Mouse (Mus musculus): ENCODE data around the gene Spcs2. TPM values are rescaled to one million over a fixed set of nuclear protein-coding genes. Genes with fewer than 3 reads are reported as not detected.

Gene Spcs2
- total and polyA plus RNA-seq, 3 experiments, result 85.1 to 259 (median 148) TPM

DNA sequence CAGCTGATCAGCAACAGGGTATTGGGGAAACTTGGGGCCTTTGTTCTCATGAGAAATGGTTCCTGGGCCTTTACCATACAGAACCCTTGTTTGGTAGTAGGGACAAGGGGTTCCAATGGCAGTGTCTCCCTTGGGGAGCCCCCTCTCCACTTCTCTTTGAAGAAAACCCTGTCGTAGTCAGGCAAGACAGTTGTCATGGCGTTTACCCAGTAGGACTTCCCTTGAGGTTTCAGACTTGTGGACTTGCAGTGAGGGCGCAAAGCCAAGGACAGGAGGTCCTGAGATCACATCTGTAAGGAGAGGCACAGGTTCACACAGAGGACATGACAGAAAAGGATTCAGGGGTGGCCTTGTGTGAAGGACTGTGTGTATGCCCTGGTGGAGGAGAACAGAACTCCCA, 66.8 kb downstream of the Spcs2 start:
- peaks cover 45% of the 10 kb centered on the region for H3K27me3 ChIP-seq (ENCODE audit: insufficient read depth, low read length)

GRCm38 (mm10) chr7:99795192-99795981, 67.9 kb downstream of the Spcs2 start:
- TF ChIP-seq TAL1 (conservative IDR thresholded peaks at IDR 0.05; ENCODE audit: low read depth, low read length) (no peak), POLR2AphosphoS5 (IDR thresholded peaks at IDR 0.05; ENCODE audit: insufficient replicate concordance, low read depth, low read length) (no peak), CTCF (IDR thresholded peaks at IDR 0.05; ENCODE audit: low read depth, low read length) (no peak), GATA2 (IDR thresholded peaks at IDR 0.05; ENCODE audit: borderline replicate concordance, low read depth, low read length) (no peak), GATA1 (IDR thresholded peaks at IDR 0.05; ENCODE audit: borderline replicate concordance, low read length) (no peak)
- H3K27me3 ChIP-seq (ENCODE audit: insufficient read depth, low read length), result peaks cover 54% of the 10 kb centered on the region
- no peaks in the 10 kb centered on the region for H3K36me3 ChIP-seq (replicated peaks)
- H3K4me3 ChIP-seq (ENCODE audit: low read depth, low read length), result no peak overlapping the region
- H3K4me1 ChIP-seq (ENCODE audit: insufficient read depth, low read depth, low read length), result peaks cover 3% of the 10 kb centered on the region; the same call in 1 of the 2 replicates
- no peak for ATAC-seq (ENCODE audit: extremely low read depth, insufficient number of reproducible peaks, low FRiP score, poor library complexity, severe bottlenecking)
- no peaks in the 10 kb centered on the region for H3K9me3 ChIP-seq (replicated peaks)
- no peak for DNase-seq (ENCODE audit: low spot score)

More for the DNA sequence above, 66.8 kb downstream of the Spcs2 start:
- TF ChIP-seq POLR2AphosphoS5 (IDR thresholded peaks at IDR 0.05; ENCODE audit: insufficient replicate concordance, low read depth, low read length), result no peak
- TF ChIP-seq CTCF (IDR thresholded peaks at IDR 0.05; ENCODE audit: low read depth, low read length), result no peak
- no peak for TF ChIP-seq GATA2 (IDR thresholded peaks at IDR 0.05; ENCODE audit: borderline replicate concordance, low read depth, low read length)
- no peak for TF ChIP-seq TAL1 (conservative IDR thresholded peaks at IDR 0.05; ENCODE audit: low read depth, low read length)
- TF ChIP-seq GATA1 (IDR thresholded peaks at IDR 0.05; ENCODE audit: borderline replicate concordance, low read length), result no peak
- ATAC-seq (ENCODE audit: extremely low read depth, insufficient number of reproducible peaks, low FRiP score, poor library complexity, severe bottlenecking), result no peak
- no peak for DNase-seq (ENCODE audit: low spot score)
- Histone ChIP-seq H3K36me3 (replicated peaks) (no peaks in the 10 kb centered on the region), H3K4me1 (ENCODE audit: insufficient read depth, low read depth, low read length) (peaks cover 3% of the 10 kb centered on the region; the same call in 1 of the 2 replicates), H3K9me3 (replicated peaks) (no peaks in the 10 kb centered on the region), H3K4me3 (ENCODE audit: low read depth, low read length) (no peak overlapping the region)

DNA sequence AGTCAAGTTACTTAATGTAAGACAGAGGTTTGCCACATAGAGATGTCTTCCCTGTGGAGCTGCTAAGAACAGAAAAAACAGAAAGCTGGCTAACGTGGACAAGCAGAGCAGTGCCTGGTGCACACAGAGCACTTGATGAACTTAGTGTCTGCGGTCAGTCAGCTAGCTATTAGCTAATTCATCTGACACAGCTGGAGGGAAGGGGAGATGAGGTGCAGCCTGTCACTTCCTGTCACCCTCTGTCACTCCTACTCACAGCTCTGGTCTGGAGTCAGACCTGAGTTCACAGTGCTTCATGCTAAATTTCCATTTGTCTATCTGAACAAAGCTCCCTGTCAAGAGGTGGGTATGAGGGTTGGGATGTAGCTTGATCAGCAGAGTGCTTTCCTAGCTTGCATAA, 69.2 kb downstream of the Spcs2 start:
- Histone ChIP-seq H3K27me3 (ENCODE audit: insufficient read depth, low read length) (peaks cover 52% of the 10 kb centered on the region), H3K36me3 (replicated peaks) (no peaks in the 10 kb centered on the region), H3K4me3 (ENCODE audit: low read depth, low read length) (no peak overlapping the region), H3K4me1 (ENCODE audit: insufficient read depth, low read depth, low read length) (peaks cover 3% of the 10 kb centered on the region; the same call in 1 of the 2 replicates), H3K9me3 (replicated peaks) (no peaks in the 10 kb centered on the region)
- ATAC-seq (ENCODE audit: extremely low read depth, insufficient number of reproducible peaks, low FRiP score, poor library complexity, severe bottlenecking), result no peak
- TF ChIP-seq POLR2AphosphoS5 (IDR thresholded peaks at IDR 0.05; ENCODE audit: insufficient replicate concordance, low read depth, low read length) (no peak), CTCF (IDR thresholded peaks at IDR 0.05; ENCODE audit: low read depth, low read length) (no peak), GATA2 (IDR thresholded peaks at IDR 0.05; ENCODE audit: borderline replicate concordance, low read depth, low read length) (no peak), GATA1 (IDR thresholded peaks at IDR 0.05; ENCODE audit: borderline replicate concordance, low read length) (no peak), TAL1 (conservative IDR thresholded peaks at IDR 0.05; ENCODE audit: low read depth, low read length) (no peak)
- no peak for DNase-seq (ENCODE audit: low spot score)

GRCm38 (mm10) chr7:99790816-99791215, 72.4 kb downstream of the Spcs2 start:
- H3K4me1 ChIP-seq (ENCODE audit: insufficient read depth, low read depth, low read length), result no peaks in the 10 kb centered on the region; the same call in 1 of the 2 replicates
- no peak for ATAC-seq (ENCODE audit: extremely low read depth, insufficient number of reproducible peaks, low FRiP score, poor library complexity, severe bottlenecking)
- no peak for DNase-seq (ENCODE audit: low spot score)
- H3K36me3 ChIP-seq (replicated peaks), result no peaks in the 10 kb centered on the region
- H3K9me3 ChIP-seq (replicated peaks), result no peaks in the 10 kb centered on the region
- TF ChIP-seq GATA2 (IDR thresholded peaks at IDR 0.05; ENCODE audit: borderline replicate concordance, low read depth, low read length) (no peak), POLR2AphosphoS5 (IDR thresholded peaks at IDR 0.05; ENCODE audit: insufficient replicate concordance, low read depth, low read length) (no peak), CTCF (IDR thresholded peaks at IDR 0.05; ENCODE audit: low read depth, low read length) (no peak), TAL1 (conservative IDR thresholded peaks at IDR 0.05; ENCODE audit: low read depth, low read length) (no peak), GATA1 (IDR thresholded peaks at IDR 0.05; ENCODE audit: borderline replicate concordance, low read length) (no peak)
- no peak overlapping the region for H3K4me3 ChIP-seq (ENCODE audit: low read depth, low read length)
- H3K27me3 ChIP-seq (ENCODE audit: insufficient read depth, low read length), result peaks cover 39% of the 10 kb centered on the region

DNA sequence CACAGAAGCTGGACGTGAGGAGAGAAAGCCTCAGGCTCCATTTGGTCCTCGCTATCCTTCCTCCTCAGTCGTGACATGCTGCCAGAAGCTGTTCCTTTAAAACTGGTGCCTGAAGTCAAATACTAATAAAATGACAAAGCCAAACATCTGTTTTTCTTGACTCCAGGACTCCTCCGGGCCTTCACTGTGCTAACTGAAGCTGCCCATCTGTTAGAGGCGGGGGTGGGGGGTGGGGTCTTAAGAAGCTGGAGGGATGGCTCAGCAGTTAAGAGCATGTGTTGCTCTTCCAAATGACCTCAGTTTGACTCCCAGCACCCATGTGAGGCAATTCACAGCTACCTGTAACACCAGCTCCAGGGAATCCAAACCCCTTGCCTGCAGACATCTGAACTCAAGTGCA, 74.7 kb downstream of the Spcs2 start:
- ATAC-seq (ENCODE audit: extremely low read depth, insufficient number of reproducible peaks, low FRiP score, poor library complexity, severe bottlenecking), result no peak
- Histone ChIP-seq H3K9me3 (replicated peaks) (no peaks in the 10 kb centered on the region), H3K27me3 (ENCODE audit: insufficient read depth, low read length) (peaks cover 21% of the 10 kb centered on the region), H3K4me1 (ENCODE audit: insufficient read depth, low read depth, low read length) (no peaks in the 10 kb centered on the region), H3K36me3 (replicated peaks) (no peaks in the 10 kb centered on the region), H3K4me3 (ENCODE audit: low read depth, low read length) (no peak overlapping the region)
- TF ChIP-seq GATA1 (IDR thresholded peaks at IDR 0.05; ENCODE audit: borderline replicate concordance, low read length) (no peak), CTCF (IDR thresholded peaks at IDR 0.05; ENCODE audit: low read depth, low read length) (no peak), TAL1 (conservative IDR thresholded peaks at IDR 0.05; ENCODE audit: low read depth, low read length) (no peak), POLR2AphosphoS5 (IDR thresholded peaks at IDR 0.05; ENCODE audit: insufficient replicate concordance, low read depth, low read length) (no peak), GATA2 (IDR thresholded peaks at IDR 0.05; ENCODE audit: borderline replicate concordance, low read depth, low read length) (no peak)
- DNase-seq (ENCODE audit: low spot score), result no peak

DNA sequence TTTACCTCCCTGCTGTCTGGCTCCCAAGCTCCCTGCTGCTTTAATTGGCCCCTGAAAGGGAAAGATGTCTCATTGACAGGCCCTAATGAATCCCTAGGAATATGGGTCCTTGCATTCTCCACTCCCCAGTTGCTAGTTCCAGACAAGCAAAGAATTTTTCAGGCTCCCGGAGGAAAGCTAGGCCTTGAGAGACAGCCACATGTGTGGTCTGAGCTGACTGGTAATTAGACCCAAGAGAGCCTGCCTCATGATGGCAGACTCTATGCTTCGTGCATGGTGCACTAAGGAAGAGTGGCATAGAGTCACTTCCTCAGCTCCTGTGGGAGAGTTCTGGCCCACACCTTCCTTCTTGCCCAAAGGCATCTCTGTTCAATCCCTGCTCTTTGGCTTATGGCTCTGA, 75.3 kb downstream of the Spcs2 start:
- TF ChIP-seq TAL1 (conservative IDR thresholded peaks at IDR 0.05; ENCODE audit: low read depth, low read length), result no peak
- TF ChIP-seq GATA1 (IDR thresholded peaks at IDR 0.05; ENCODE audit: borderline replicate concordance, low read length), result no peak
- no peak for TF ChIP-seq GATA2 (IDR thresholded peaks at IDR 0.05; ENCODE audit: borderline replicate concordance, low read depth, low read length)
- Histone ChIP-seq H3K4me3 (ENCODE audit: low read depth, low read length) (no peak overlapping the region), H3K9me3 (replicated peaks) (no peaks in the 10 kb centered on the region), H3K36me3 (replicated peaks) (no peaks in the 10 kb centered on the region), H3K27me3 (ENCODE audit: insufficient read depth, low read length) (peaks cover 21% of the 10 kb centered on the region), H3K4me1 (ENCODE audit: insufficient read depth, low read depth, low read length) (no peaks in the 10 kb centered on the region)
- DNase-seq (ENCODE audit: low spot score) (no peak), ATAC-seq (ENCODE audit: extremely low read depth, insufficient number of reproducible peaks, low FRiP score, poor library complexity, severe bottlenecking) (no peak)

Other genes with a start within 250 kb of the Spcs2 start
- gene Tpbgl, start 236.4 kb downstream of the Spcs2 start, total RNA-seq (2014; fragmentation: Nextera tagmentation), result not detected in 2 replicates
- gene Tpbgl, start 236.4 kb downstream of the Spcs2 start, total RNA-seq (2017), result 0.05 and 0.17 TPM in 2 replicates
- gene Tpbgl, start 236.4 kb downstream of the Spcs2 start, polyA plus RNA-seq (2012), result not detected in 2 replicates
- gene Slco2b1, start 152.1 kb downstream of the Spcs2 start, total RNA-seq (2014; fragmentation: Nextera tagmentation), result 0.53 and 1.3 TPM in 2 replicates
- 0.81 and 1.4 TPM in 2 replicates for gene Slco2b1, start 152.1 kb downstream of the Spcs2 start, total RNA-seq (2017)
- 0.02 and 0.19 TPM in 2 replicates for gene Slco2b1, start 152.1 kb downstream of the Spcs2 start, polyA plus RNA-seq (2012)
- gene Olfr520, start 133.2 kb downstream of the Spcs2 start, total RNA-seq (2014; fragmentation: Nextera tagmentation), result not detected in 2 replicates
- 0.11 TPM in 1 of 2 replicates, not detected in the other for gene Olfr520, start 133.2 kb downstream of the Spcs2 start, total RNA-seq (2017)
- gene Olfr520, start 133.2 kb downstream of the Spcs2 start, polyA plus RNA-seq (2012), result not detected in 2 replicates
- not detected in 2 replicates for gene Olfr521, start 100.0 kb downstream of the Spcs2 start, total RNA-seq (2014; fragmentation: Nextera tagmentation)
- 0.05 TPM in 1 of 2 replicates, not detected in the other for gene Olfr521, start 100.0 kb downstream of the Spcs2 start, total RNA-seq (2017)
- not detected in 2 replicates for gene Olfr521, start 100.0 kb downstream of the Spcs2 start, polyA plus RNA-seq (2012)
- gene Neu3, start 35.0 kb downstream of the Spcs2 start, total RNA-seq (2014; fragmentation: Nextera tagmentation), result 5.9 and 9.0 TPM in 2 replicates
- 5.9 and 7.2 TPM in 2 replicates for gene Neu3, start 35.0 kb downstream of the Spcs2 start, total RNA-seq (2017)
- gene Neu3, start 35.0 kb downstream of the Spcs2 start, polyA plus RNA-seq (2012), result 6.6 and 6.8 TPM in 2 replicates
- gene Xrra1, start 4.3 kb downstream of the Spcs2 start, total RNA-seq (2014; fragmentation: Nextera tagmentation), result not detected in 2 replicates
- gene Xrra1, start 4.3 kb downstream of the Spcs2 start, total RNA-seq (2017), result 0.29 and 0.33 TPM in 2 replicates
- 0.17 and 0.18 TPM in 2 replicates for gene Xrra1, start 4.3 kb downstream of the Spcs2 start, polyA plus RNA-seq (2012)
- gene Rnf169, start 117.0 kb upstream of the Spcs2 start, total RNA-seq (2014; fragmentation: Nextera tagmentation), result 30.4 TPM in 2 replicates
- gene Rnf169, start 117.0 kb upstream of the Spcs2 start, total RNA-seq (2017), result 13.5 and 13.8 TPM in 2 replicates
- gene Rnf169, start 117.0 kb upstream of the Spcs2 start, polyA plus RNA-seq (2012), result 4.1 and 4.8 TPM in 2 replicates
- not detected in 2 replicates for gene Chrdl2, start 142.7 kb upstream of the Spcs2 start, total RNA-seq (2014; fragmentation: Nextera tagmentation)
- gene Chrdl2, start 142.7 kb upstream of the Spcs2 start, total RNA-seq (2017), result 0.05 TPM in 1 of 2 replicates, not detected in the other
- gene Chrdl2, start 142.7 kb upstream of the Spcs2 start, polyA plus RNA-seq (2012), result not detected in 2 replicates